Mouse (Mus musculus) neural tube, embryonic 14.5 days (tissue): ENCODE results near the gene Casq2. TPM values are rescaled to one million over a fixed set of nuclear protein-coding genes. Genes with fewer than 3 reads are reported as not detected.

Source experiments
- ATAC-seq: fragments of 200-750 bp; cut with Nextera tagmentation; 2 replicates; pipeline ENCODE4 v1.8.0; 2017; ENCODE audit warnings: low read depth, mild to moderate bottlenecking, moderate TSS enrichment, moderate library complexity
- H3K27ac ChIP-seq: fragments of 300-500 bp; sonication (generic); 2 replicates; pipeline ENCODE4 v1.5.1; 2014; ENCODE audit warnings: low read depth, mild to moderate bottlenecking, control low read depth, low read length, moderate library complexity, mixed read lengths
- H3K27me3 ChIP-seq: fragments of 300-500 bp; sonication (generic); 2 replicates; pipeline ENCODE4 v1.6.1; 2014; ENCODE audit warnings: low read length; ENCODE audit not compliant: control insufficient read depth, insufficient read depth
- H3K36me3 ChIP-seq: fragments of 300-500 bp; sonication (generic); 2 replicates; pipeline ENCODE4 v1.6.1; 2014; ENCODE audit warnings: low read length, mixed read lengths; ENCODE audit not compliant: control insufficient read depth, insufficient read depth
- H3K4me1 ChIP-seq: fragments of 300-500 bp; sonication (generic); 2 replicates; pipeline ENCODE4 v1.6.1; 2014; ENCODE audit warnings: low read length; ENCODE audit not compliant: control insufficient read depth, insufficient read depth
- H3K4me2 ChIP-seq: fragments of 300-500 bp; sonication (generic); 2 replicates; pipeline ENCODE4 v1.6.1; 2014; ENCODE audit warnings: mild to moderate bottlenecking, low read depth, low read length, control low read depth
- H3K4me3 ChIP-seq: fragments of 300-500 bp; sonication (generic); 2 replicates; pipeline ENCODE4 v1.5.1; 2014; ENCODE audit warnings: low read depth, low read length, control low read depth, mixed read lengths
- H3K9ac ChIP-seq: fragments of 300-500 bp; sonication (generic); replicated peaks from 2 replicates; pipeline ENCODE4 v1.6.1; 2014; ENCODE audit warnings: low read depth, mild to moderate bottlenecking, control low read depth, low read length, mixed read lengths
- H3K9me3 ChIP-seq: fragments of 300-500 bp; sonication (generic); 2 replicates; pipeline ENCODE4 v1.6.1; 2016; ENCODE audit warnings: low read length; ENCODE audit not compliant: control insufficient read depth
- WGBS: fragments of 180-500 bp; shearing (Covaris S2); extraction: QIAGEN DNeasy Blood & Tissue Kit; methylation state at CpG from one replicate; pipeline ENCODE4 v1.1.7; 2014; 5-methylcytosine and 5-hydroxymethylcytosine counted together
- polyA plus RNA-seq: library from polyadenylated mRNA; unstranded; fragments of >200 nt; fragmentation: Nextera tagmentation; extraction: Ambion mirVana; gene quantifications from 2 replicates; pipeline ENCODE4 v1.2.1, GENCODE M21; 2014

Gene Casq2
- polyA plus RNA-seq, 1 experiment from 2014 or later: 0.75 TPM

GRCm38 (mm10) chr3:102146428-102146827 lies 60.2 kb downstream of the Casq2 start:
- 67% methylated on average over 6 of the region's 6 CpGs for WGBS
- no peaks in the 10 kb centered on the region for H3K4me1 ChIP-seq
- H3K4me2 ChIP-seq: no peak overlapping the region
- H3K4me3 ChIP-seq: no peak overlapping the region
- no peaks in the 10 kb centered on the region for H3K36me3 ChIP-seq
- ATAC-seq: no peak
- no peaks in the 10 kb centered on the region for H3K9me3 ChIP-seq
- H3K9ac ChIP-seq: no peak overlapping the region
- H3K27ac ChIP-seq: no peak overlapping the region
- H3K27me3 ChIP-seq: no peaks in the 10 kb centered on the region

GRCm38 (mm10) chr3:102147189-102147588 lies 61.0 kb downstream of the Casq2 start:
- Histone ChIP-seq H3K36me3 (no peaks in the 10 kb centered on the region), H3K27me3 (no peaks in the 10 kb centered on the region), H3K4me1 (no peaks in the 10 kb centered on the region), H3K9ac (no peak overlapping the region), H3K4me3 (no peak overlapping the region), H3K27ac (no peak overlapping the region), H3K9me3 (no peaks in the 10 kb centered on the region), H3K4me2 (no peak overlapping the region)
- 78% methylated on average over 4 of the region's 4 CpGs for WGBS
- ATAC-seq: no peak

DNA sequence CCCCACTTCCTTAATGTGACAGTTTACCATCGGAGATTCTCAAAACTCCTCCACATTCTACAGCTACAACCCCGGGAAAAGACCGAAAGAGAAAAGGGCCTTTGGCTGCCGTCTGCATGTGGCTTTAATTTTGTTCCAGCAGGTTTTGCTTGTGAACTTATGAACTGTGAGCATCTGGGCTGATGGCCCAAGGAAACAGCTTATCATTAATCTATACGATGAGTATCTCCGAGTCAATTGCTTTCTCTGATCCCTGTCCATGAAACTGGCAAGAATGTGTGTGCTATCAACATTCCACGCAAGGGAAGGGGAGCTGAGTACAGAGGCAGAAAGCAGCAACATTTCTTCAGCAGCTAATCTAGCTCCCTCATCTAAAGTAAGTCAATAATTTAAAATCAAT lies 63.7 kb downstream of the Casq2 start:
- H3K27ac ChIP-seq: no peak overlapping the region
- 63% methylated on average over 7 of the region's 7 CpGs for WGBS
- no peaks in the 10 kb centered on the region for H3K27me3 ChIP-seq
- no peak for ATAC-seq
- no peak overlapping the region for H3K4me3 ChIP-seq
- H3K4me2 ChIP-seq: no peak overlapping the region
- no peaks in the 10 kb centered on the region for H3K4me1 ChIP-seq
- no peaks in the 10 kb centered on the region for H3K36me3 ChIP-seq
- H3K9me3 ChIP-seq: no peaks in the 10 kb centered on the region
- no peak overlapping the region for H3K9ac ChIP-seq

DNA sequence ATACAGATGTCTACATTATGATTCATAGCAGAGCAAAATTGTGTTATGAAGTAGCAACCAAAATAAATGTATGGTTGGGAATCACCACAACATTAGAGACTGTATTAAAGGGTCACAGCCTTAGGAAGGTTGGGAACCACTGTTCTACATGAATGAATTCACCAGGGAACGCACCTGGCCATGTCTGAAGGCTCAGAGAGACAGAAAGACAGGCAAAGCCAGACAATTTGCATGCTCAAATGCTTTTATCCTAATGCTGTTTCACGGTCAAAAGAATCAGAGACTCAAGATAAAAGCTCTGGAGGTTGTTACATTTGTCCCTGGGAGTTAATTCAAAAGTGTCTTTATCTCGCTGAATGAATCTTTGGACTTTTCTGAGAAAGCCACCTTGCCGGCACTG lies 65.6 kb downstream of the Casq2 start:
- Histone ChIP-seq H3K36me3 (no peaks in the 10 kb centered on the region), H3K27me3 (no peaks in the 10 kb centered on the region), H3K27ac (no peak overlapping the region), H3K4me2 (no peak overlapping the region), H3K9me3 (no peaks in the 10 kb centered on the region), H3K4me1 (no peaks in the 10 kb centered on the region), H3K4me3 (no peak overlapping the region), H3K9ac (no peak overlapping the region)
- no peak for ATAC-seq
- WGBS: 49% methylated on average over 4 of the region's 4 CpGs

DNA sequence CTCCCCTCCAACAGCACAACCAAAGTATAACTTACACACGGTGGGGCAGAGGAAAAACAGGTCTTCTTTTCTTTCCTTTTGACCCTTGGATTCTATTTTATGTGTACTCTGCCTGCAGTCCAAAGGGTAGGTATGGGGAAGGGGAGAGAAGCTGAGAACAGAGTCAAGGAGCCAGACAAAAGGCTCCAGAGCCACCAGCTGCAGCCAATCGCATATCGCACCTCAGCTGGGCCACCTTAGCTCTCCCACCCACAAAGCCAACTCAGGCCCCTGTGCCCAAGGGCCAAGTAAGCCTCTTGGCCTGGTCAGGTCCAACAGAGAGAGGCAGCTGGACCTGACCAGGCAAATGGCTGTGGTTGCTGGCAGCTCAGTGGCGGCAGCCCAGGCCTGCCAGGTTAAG lies 66.3 kb downstream of the Casq2 start:
- Histone ChIP-seq H3K27ac (no peak overlapping the region), H3K4me1 (no peaks in the 10 kb centered on the region), H3K4me2 (no peak overlapping the region), H3K36me3 (no peaks in the 10 kb centered on the region), H3K9me3 (no peaks in the 10 kb centered on the region), H3K9ac (no peak overlapping the region), H3K4me3 (no peak overlapping the region), H3K27me3 (no peaks in the 10 kb centered on the region)
- no peak for ATAC-seq
- WGBS: 34% methylated on average over 4 of the region's 4 CpGs

DNA sequence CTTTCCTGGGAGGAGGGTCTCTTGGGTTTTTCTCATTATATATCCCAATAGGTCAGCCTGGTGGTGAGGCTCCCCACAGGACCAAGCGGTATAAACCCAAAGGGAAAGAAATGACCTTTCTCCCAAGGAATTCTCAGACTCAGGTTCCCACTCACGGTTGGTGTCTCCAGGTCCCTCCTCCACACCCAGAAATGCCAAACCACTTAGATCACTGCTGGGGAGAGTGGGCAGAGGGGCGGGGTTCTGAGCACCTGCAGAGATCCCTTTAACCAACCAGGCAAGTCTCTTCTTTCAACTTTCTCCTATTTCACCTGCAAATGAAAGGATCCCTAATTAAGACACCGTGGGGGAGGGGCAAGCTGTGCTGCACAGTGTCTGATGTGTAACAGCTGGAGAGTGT lies 66.7 kb downstream of the Casq2 start:
- H3K4me2 ChIP-seq: no peak overlapping the region
- no peak for ATAC-seq
- H3K9me3 ChIP-seq: no peaks in the 10 kb centered on the region
- no peaks in the 10 kb centered on the region for H3K27me3 ChIP-seq
- H3K36me3 ChIP-seq: no peaks in the 10 kb centered on the region
- no peak overlapping the region for H3K9ac ChIP-seq
- no peaks in the 10 kb centered on the region for H3K4me1 ChIP-seq
- no peak overlapping the region for H3K4me3 ChIP-seq
- WGBS: 23% methylated on average over 4 of the region's 4 CpGs
- no peak overlapping the region for H3K27ac ChIP-seq

- Histone ChIP-seq H3K4me1 (no peaks in the 10 kb centered on the region), H3K4me2 (no peak overlapping the region), H3K9me3 (no peaks in the 10 kb centered on the region), H3K4me3 (no peak overlapping the region), H3K27ac (no peak overlapping the region), H3K36me3 (no peaks in the 10 kb centered on the region), H3K9ac (no peak overlapping the region), H3K27me3 (no peaks in the 10 kb centered on the region)
- ATAC-seq: no peak
- 91% methylated on average over 7 of the region's 7 CpGs for WGBS
These were observed 67.9 kb downstream of the Casq2 start for GRCm38 (mm10) chr3:102154107-102154506.

- H3K4me3 ChIP-seq: no peak overlapping the region
- ATAC-seq: no peak
- WGBS: 93% methylated on average over 7 of the region's 7 CpGs
These were observed 70.5 kb downstream of the Casq2 start for GRCm38 (mm10) chr3:102156737-102157136.

DNA sequence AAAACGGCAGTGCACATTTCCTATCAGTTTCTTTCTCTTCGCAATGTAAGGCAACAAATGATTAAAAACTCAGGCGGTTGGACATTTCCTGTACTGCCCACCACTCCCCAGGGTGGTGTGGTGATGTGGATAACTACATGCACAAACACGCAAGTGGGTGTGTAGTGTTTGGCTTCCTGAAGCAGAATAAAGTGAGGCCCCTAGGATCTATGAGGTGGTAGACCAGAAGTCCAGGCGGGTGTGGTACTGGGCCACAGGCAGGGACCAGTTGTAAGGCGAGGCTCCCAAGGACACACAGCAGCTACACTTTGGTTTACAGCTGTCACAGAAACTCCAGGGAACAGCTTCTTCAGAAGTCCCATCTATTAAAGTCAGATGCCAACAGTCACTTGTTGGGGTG lies 71.4 kb downstream of the Casq2 start:
- no peaks in the 10 kb centered on the region for H3K9me3 ChIP-seq
- no peak overlapping the region for H3K4me3 ChIP-seq
- H3K36me3 ChIP-seq: no peaks in the 10 kb centered on the region
- no peak for ATAC-seq
- no peaks in the 10 kb centered on the region for H3K27me3 ChIP-seq
- H3K4me2 ChIP-seq: no peak overlapping the region
- H3K9ac ChIP-seq: no peak overlapping the region
- 94% methylated on average over 6 of the region's 6 CpGs for WGBS
- H3K27ac ChIP-seq: no peak overlapping the region
- H3K4me1 ChIP-seq: no peaks in the 10 kb centered on the region

More at GRCm38 (mm10) chr3:102156737-102157136, 70.5 kb downstream of the Casq2 start:
- Histone ChIP-seq H3K27ac (no peak overlapping the region), H3K4me2 (no peak overlapping the region), H3K9me3 (no peaks in the 10 kb centered on the region), H3K4me1 (no peaks in the 10 kb centered on the region), H3K36me3 (no peaks in the 10 kb centered on the region), H3K9ac (no peak overlapping the region), H3K27me3 (no peaks in the 10 kb centered on the region)
